Mouse (Mus musculus) heart, adult 2 months (tissue): ENCODE measurements at regions not wholly inside any gene's neighbourhood (a gene's known extent, or its start where the extent isn't known, plus 50 kb on each side); places are given as distances from the start of the nearest gene placed in this dataset.

Experiments
- DNase-seq, 2 experiments: peaks; one replicate each; pipeline ENCODE4 v3.0.0; 2021
- H3K27ac ChIP-seq: fragments of 200-600 bp; 2 replicates; pipeline ENCODE4 v1.8.1; 2022
- H3K27me3 ChIP-seq: fragments of 200-500 bp; 2 replicates; pipeline ENCODE4 v1.6.1; 2012; ENCODE audit warnings: mild to moderate bottlenecking, low read length, inconsistent platforms, mixed read lengths; ENCODE audit not compliant: control insufficient read depth, insufficient read depth
- H3K36me3 ChIP-seq: fragments of 200-500 bp; 2 replicates; pipeline ENCODE4 v1.6.1; 2012; ENCODE audit warnings: low read length, inconsistent platforms; ENCODE audit not compliant: control insufficient read depth, insufficient read depth
- H3K4me1 ChIP-seq: fragments of 200-500 bp; 2 replicates; pipeline ENCODE4 v1.6.1; 2011; ENCODE audit warnings: low read length; ENCODE audit not compliant: control insufficient read depth, insufficient read depth
- H3K4me3 ChIP-seq: fragments of 200-600 bp; 2 replicates; pipeline ENCODE4 v1.8.1; 2022
- H3K79me2 ChIP-seq: fragments of 200-500 bp; replicated peaks from 2 replicates; pipeline ENCODE4 v1.6.1; 2012; ENCODE audit warnings: mild to moderate bottlenecking, inconsistent platforms, low read length, moderate library complexity, mixed read lengths; ENCODE audit not compliant: control insufficient read depth, insufficient read depth
- H3K9ac ChIP-seq: fragments of 200-500 bp; 2 replicates; pipeline ENCODE4 v1.6.1; 2012; ENCODE audit warnings: low read depth, mild to moderate bottlenecking, control low read depth, inconsistent platforms, low read length, mixed read lengths
- CTCF ChIP-seq: fragments of 200-600 bp; IDR thresholded peaks from 2 replicates; pipeline ENCODE4 v1.8.1; 2022; ENCODE audit warnings: antibody characterized with exemption, mild to moderate bottlenecking, moderate library complexity
- EP300 ChIP-seq: fragments of 200-500 bp; IDR thresholded peaks from 2 replicates; pipeline ENCODE4 v1.6.1; 2011; ENCODE audit warnings: low read depth, low read length, control low read depth; ENCODE audit not compliant: insufficient read depth
- POLR2A ChIP-seq: fragments of 200-500 bp; IDR thresholded peaks from 2 replicates; pipeline ENCODE4 v1.6.1; 2011; ENCODE audit warnings: mild to moderate bottlenecking, low read depth, low read length, control low read depth; ENCODE audit not compliant: insufficient read depth
- WGBS: fragments of 180-500 bp; shearing (Covaris S2); methylation state at CpG from one replicate; pipeline ENCODE4 v1.1.7; 2018; 5-methylcytosine and 5-hydroxymethylcytosine counted together
- intact Hi-C: fragments of 180-260 bp; cut with DNase I; formaldehyde crosslinking; loops from one replicate; pipeline ENCODE4 v1.15.1; 2025

GRCm38 (mm10) chr4:62799923-62800322, 165.4 kb upstream of the Zfp618 start:
- H3K27me3 ChIP-seq: no peaks in the 10 kb centered on the region
- H3K79me2 ChIP-seq: no peaks in the 10 kb centered on the region
- no peak overlapping the region for H3K27ac ChIP-seq
- no peak for TF ChIP-seq POLR2A
- TF ChIP-seq CTCF: no peak
- no peak for TF ChIP-seq EP300
- DNase-seq: no peak
- H3K4me3 ChIP-seq: no peak overlapping the region
- no peaks in the 10 kb centered on the region for H3K36me3 ChIP-seq
- intact Hi-C loops: no loop called here
- no peaks in the 10 kb centered on the region for H3K4me1 ChIP-seq
- H3K9ac ChIP-seq: no peak overlapping the region
- 78% methylated on average over 4 of the region's 4 CpGs for WGBS

GRCm38 (mm10) chr4:62805841-62806240, 159.5 kb upstream of the Zfp618 start:
- intact Hi-C loops: no loop called here
- H3K79me2 ChIP-seq: no peaks in the 10 kb centered on the region
- H3K36me3 ChIP-seq: no peaks in the 10 kb centered on the region
- H3K4me3 ChIP-seq: no peak overlapping the region
- H3K9ac ChIP-seq: no peak overlapping the region
- DNase-seq: peak in 1 of 2 experiments; percentile 24
- WGBS: 8% methylated on average over 6 of the region's 6 CpGs
- H3K4me1 ChIP-seq: peaks cover 7% of the 10 kb centered on the region
- H3K27me3 ChIP-seq: no peaks in the 10 kb centered on the region
- TF ChIP-seq CTCF (no peak), POLR2A (no peak), EP300 (no peak)
- H3K27ac ChIP-seq: no peak overlapping the region

- no peak for TF ChIP-seq POLR2A
- no peak for TF ChIP-seq CTCF
- TF ChIP-seq EP300: no peak
- Histone ChIP-seq H3K9ac (no peak overlapping the region), H3K4me3 (no peak overlapping the region), H3K79me2 (no peaks in the 10 kb centered on the region), H3K27ac (no peak overlapping the region), H3K4me1 (peaks cover 7% of the 10 kb centered on the region), H3K36me3 (no peaks in the 10 kb centered on the region), H3K27me3 (no peaks in the 10 kb centered on the region)
- intact Hi-C loops: no loop called here
- no peak for DNase-seq
- WGBS: 30% methylated on average over 2 of the region's 2 CpGs
Observed at GRCm38 (mm10) chr4:62806786-62807185, 158.6 kb upstream of the Zfp618 start.

GRCm38 (mm10) chr4:62807926-62808552, 157.3 kb upstream of the Zfp618 start:
- DNase-seq: no peak
- TF ChIP-seq POLR2A (no peak), CTCF (0 out of 2 replicates have a peak, but pooled peaks have one; percentile 8), EP300 (no peak)
- intact Hi-C loops: no loop called here
- H3K79me2 ChIP-seq: no peaks in the 10 kb centered on the region
- H3K36me3 ChIP-seq: no peaks in the 10 kb centered on the region
- no peak overlapping the region for H3K4me3 ChIP-seq
- WGBS: 80% methylated on average over 12 of the region's 12 CpGs
- no peaks in the 10 kb centered on the region for H3K27me3 ChIP-seq
- no peak overlapping the region for H3K27ac ChIP-seq
- peaks cover 7% of the 10 kb centered on the region for H3K4me1 ChIP-seq
- H3K9ac ChIP-seq: no peak overlapping the region

- WGBS: 95% methylated on average over 12 of the region's 12 CpGs
- no peaks in the 10 kb centered on the region for H3K79me2 ChIP-seq
- no peak for DNase-seq
- H3K36me3 ChIP-seq: no peaks in the 10 kb centered on the region
- H3K27ac ChIP-seq: no peak overlapping the region
- no peaks in the 10 kb centered on the region for H3K27me3 ChIP-seq
- H3K9ac ChIP-seq: no peak overlapping the region
- TF ChIP-seq CTCF (no peak), POLR2A (no peak), EP300 (no peak)
- intact Hi-C loops: no loop called here
- H3K4me1 ChIP-seq: peaks cover 7% of the 10 kb centered on the region
- no peak overlapping the region for H3K4me3 ChIP-seq
Observed at GRCm38 (mm10) chr4:62808553-62808950, 156.8 kb upstream of the Zfp618 start.

- Histone ChIP-seq H3K27ac (no peak overlapping the region), H3K36me3 (no peaks in the 10 kb centered on the region), H3K4me3 (no peak overlapping the region), H3K9ac (no peak overlapping the region), H3K79me2 (no peaks in the 10 kb centered on the region), H3K27me3 (no peaks in the 10 kb centered on the region), H3K4me1 (peaks cover 7% of the 10 kb centered on the region)
- no peak for TF ChIP-seq CTCF
- no peak for TF ChIP-seq POLR2A
- TF ChIP-seq EP300: no peak
- WGBS: 30% methylated on average over 4 of the region's 4 CpGs
- DNase-seq: peak in 1 of 2 experiments; percentile 10
- intact Hi-C loops: no loop called here
Observed at GRCm38 (mm10) chr4:62809048-62809447, 156.3 kb upstream of the Zfp618 start.
